Mouse (Mus musculus) E14TG2a.4 (cell line): ENCODE results near the gene 2410004B18Rik.

Experiments used
- H3K27me3 ChIP-seq: 2 replicates; pipeline ENCODE4 v1.6.1; 2014; ENCODE audit warnings: low read length, control low read depth; ENCODE audit not compliant: insufficient read depth
- H3K36me3 ChIP-seq: 2 replicates; pipeline ENCODE4 v1.6.1; 2014; ENCODE audit warnings: low read length, control low read depth; ENCODE audit not compliant: insufficient read depth
- H3K4me1 ChIP-seq: replicated peaks from 2 replicates; pipeline ENCODE4 v1.6.1; 2014; ENCODE audit warnings: low read depth, low read length, control low read depth
- H3K4me3 ChIP-seq: replicated peaks from 2 replicates; pipeline ENCODE4 v1.5.1; 2014; ENCODE audit warnings: mild to moderate bottlenecking, low read length
- H3K9me3 ChIP-seq: 2 replicates; pipeline ENCODE4 v1.6.1; 2014; ENCODE audit warnings: low read length, control low read depth
- CTCF ChIP-seq: conservative IDR thresholded peaks from 2 replicates; pipeline ENCODE4 v1.5.1; 2014; ENCODE audit warnings: low read length
- NANOG ChIP-seq: IDR thresholded peaks from 2 replicates; pipeline ENCODE4 v1.6.1; 2014; ENCODE audit warnings: borderline replicate concordance, low read length, mixed read lengths
- POU5F1 ChIP-seq: IDR thresholded peaks from 2 replicates; pipeline ENCODE4 v1.6.1; 2014; ENCODE audit warnings: low read length, borderline replicate concordance

Gene 2410004B18Rik

DNA sequence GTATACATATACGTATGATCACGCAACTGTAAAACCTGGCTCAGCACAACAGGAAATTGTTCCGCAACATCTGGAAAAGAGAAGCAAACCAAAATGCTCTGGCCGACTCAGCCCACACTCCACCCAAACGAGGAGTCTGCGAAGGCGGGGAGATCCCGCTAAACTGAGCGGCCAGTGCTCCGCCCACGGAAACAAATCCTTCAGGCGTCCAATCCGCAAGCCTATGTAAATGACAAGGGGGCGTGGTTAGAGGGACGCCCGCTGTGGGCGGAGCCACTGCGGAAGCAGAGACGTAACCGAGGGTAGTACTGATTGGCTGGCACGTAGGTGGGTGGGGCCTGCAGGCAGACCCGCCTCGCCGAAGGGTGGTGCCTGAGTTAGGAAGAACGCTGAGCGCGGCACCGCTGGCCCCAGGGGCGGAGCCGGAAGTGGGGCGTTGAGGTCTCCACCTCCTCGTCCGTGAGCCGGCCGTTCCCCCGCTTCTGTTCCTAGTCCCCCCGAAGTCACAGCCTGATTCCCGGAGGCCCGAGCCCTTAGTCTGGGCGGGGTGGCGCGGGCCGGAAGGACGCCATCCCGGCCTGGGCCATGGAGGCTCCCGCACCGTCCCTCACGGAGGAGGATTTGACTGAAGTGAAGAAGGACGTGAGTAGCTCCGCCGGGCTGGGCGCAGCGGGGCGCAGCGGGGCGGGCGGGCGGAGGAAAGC is 13.8 kb upstream of the 2410004B18Rik start:
- TF ChIP-seq NANOG (no peak), CTCF (no peak), POU5F1 (no peak)
- Histone ChIP-seq H3K27me3 (no peaks in the 10 kb centered on the region), H3K4me3 (peak overlapping the region; percentile 97), H3K36me3 (peaks cover 23% of the 10 kb centered on the region), H3K4me1 (peaks cover 45% of the 10 kb centered on the region), H3K9me3 (peaks cover 14% of the 10 kb centered on the region)

- H3K36me3 ChIP-seq, result peaks cover 27% of the 10 kb centered on the region
Measured at GRCm38 (mm10) chr3:145924649-145925337, 13.0 kb upstream of the 2410004B18Rik start.

GRCm38 (mm10) chr3:145925506-145925905 is 12.3 kb upstream of the 2410004B18Rik start:
- H3K27me3 ChIP-seq, result no peaks in the 10 kb centered on the region
- H3K4me3 ChIP-seq, result peak overlapping the region; percentile 97
- H3K4me1 ChIP-seq, result peaks cover 45% of the 10 kb centered on the region
- no peak for TF ChIP-seq POU5F1
- TF ChIP-seq NANOG, result no peak
- no peak for TF ChIP-seq CTCF
- no peaks in the 10 kb centered on the region for H3K9me3 ChIP-seq
- peaks cover 34% of the 10 kb centered on the region for H3K36me3 ChIP-seq

More at GRCm38 (mm10) chr3:145924649-145925337, 13.0 kb upstream of the 2410004B18Rik start:
- Histone ChIP-seq H3K27me3 (no peaks in the 10 kb centered on the region), H3K4me3 (peak overlapping the region; percentile 97), H3K9me3 (peaks cover 7% of the 10 kb centered on the region), H3K4me1 (peaks cover 45% of the 10 kb centered on the region)
- TF ChIP-seq NANOG (no peak), POU5F1 (no peak), CTCF (no peak)

- Histone ChIP-seq H3K4me1 (peaks cover 29% of the 10 kb centered on the region), H3K27me3 (no peaks in the 10 kb centered on the region), H3K4me3 (no peak overlapping the region), H3K9me3 (no peaks in the 10 kb centered on the region), H3K36me3 (peaks cover 67% of the 10 kb centered on the region)
- TF ChIP-seq CTCF (no peak), NANOG (no peak), POU5F1 (no peak)
Measured at GRCm38 (mm10) chr3:145929525-145930400, 8.1 kb upstream of the 2410004B18Rik start.

GRCm38 (mm10) chr3:145933845-145934244 is 4.0 kb upstream of the 2410004B18Rik start:
- H3K4me3 ChIP-seq, result no peak overlapping the region
- H3K4me1 ChIP-seq, result peaks cover 16% of the 10 kb centered on the region
- H3K9me3 ChIP-seq, result no peaks in the 10 kb centered on the region
- TF ChIP-seq NANOG (no peak), POU5F1 (no peak), CTCF (no peak)
- H3K27me3 ChIP-seq, result no peaks in the 10 kb centered on the region
- peaks cover 47% of the 10 kb centered on the region for H3K36me3 ChIP-seq

GRCm38 (mm10) chr3:145938405-145939349 is 863 bp downstream of the 2410004B18Rik start:
- H3K4me1 ChIP-seq, result peaks cover 43% of the 10 kb centered on the region
- H3K27me3 ChIP-seq, result no peaks in the 10 kb centered on the region
- peaks cover 47% of the 10 kb centered on the region for H3K36me3 ChIP-seq
- peak overlapping the region; percentile 99 for H3K4me3 ChIP-seq
- no peaks in the 10 kb centered on the region for H3K9me3 ChIP-seq
- TF ChIP-seq CTCF, result no peak
- TF ChIP-seq NANOG, result no peak
- no peak for TF ChIP-seq POU5F1

GRCm38 (mm10) chr3:145939402-145939801 is 1.6 kb downstream of the 2410004B18Rik start:
- no peaks in the 10 kb centered on the region for H3K9me3 ChIP-seq
- peak overlapping the region; percentile 99 for H3K4me3 ChIP-seq
- H3K36me3 ChIP-seq, result peaks cover 51% of the 10 kb centered on the region
- TF ChIP-seq NANOG, result no peak
- no peak for TF ChIP-seq POU5F1
- TF ChIP-seq CTCF, result no peak
- peaks cover 41% of the 10 kb centered on the region for H3K4me1 ChIP-seq
- H3K27me3 ChIP-seq, result no peaks in the 10 kb centered on the region
